31 mouse cellular contexts compared by ENCODE assay signal in genomic region chr1:131092846-131093245, GRCm38 (mm10). TPM values are rescaled to one million over a fixed set of nuclear protein-coding genes. Genes with fewer than 3 reads are reported as not detected.
DNase-seq lines count a peak whose midpoint lies in the region; ATAC-seq lines count a peak whose summit lies in the region.
"Had no signal": no experiment of that assay in that cellular context is flagged by ENCODE, and none has a peak within 500 bp of the region (broad histone marks: within the 10 kb centered on the region; RNA-seq: fewer than 3 reads in every experiment).

No protein-coding gene starts in this region.

- no peaks in the 10 kb centered on the region for H3K9me3 ChIP-seq in heart, embryonic 10.5 days
- no peaks in the 10 kb centered on the region for H3K9me3 ChIP-seq in heart, embryonic 15.5 days (replicated peaks)
- H3K9me3 ChIP-seq: embryonic facial prominence, embryonic 12.5 days; hindbrain, embryonic 10.5 days; hindbrain, embryonic 15.5 days; liver, embryonic 15.5 days; lung, embryonic 15.5 days; midbrain, embryonic 12.5 days; neural tube, embryonic 12.5 days had no signal

- DNase-seq in heart, embryonic 10.5 days (ENCODE audit: low spot score), result no peak
- DNase-seq in heart, adult 9 months (ENCODE audit: low spot score in 2 of 2), result no peak
- DNase-seq in heart, postnatal 25 days (ENCODE audit: low spot score), result no peak
- peak; percentile 39 to 54 for DNase-seq in kidney, postnatal 36 days
- DNase-seq in kidney, postnatal 10 days, result no peak
- no peak for DNase-seq in right cerebral cortex, adult 2 months (ENCODE audit: low spot score in 2 of 2)
- DNase-seq: adrenal gland, postnatal 10 days; cerebellum, adult 11-12 months; cerebellum, adult 9-11 months; embryo, embryonic 11 days; gastrocnemius, postnatal 36 days; kidney, adult 11 months; liver; right cerebral cortex, adult 18-20 months; right cerebral cortex, postnatal 4 days; thymus, adult 2 months; thymus, postnatal 36 days had no signal

- intact Hi-C loops in heart, postnatal 25 days (cut with DNase I), result no loop called here

- H3K27ac ChIP-seq in heart, embryonic 10.5 days, result peak overlapping the region; percentile 12; the same call in 1 of the 2 replicates
- H3K27ac ChIP-seq in heart, embryonic 15.5 days, result peak overlapping the region; percentile 95
- H3K27ac ChIP-seq: embryonic facial prominence, embryonic 12.5 days; hindbrain, embryonic 10.5 days; hindbrain, embryonic 15.5 days; kidney, postnatal 0 days; liver, embryonic 15.5 days; lung, embryonic 15.5 days; midbrain, embryonic 12.5 days; neural tube, embryonic 12.5 days; stomach, postnatal 0 days had no signal

- no peaks in the 10 kb centered on the region for H3K27me3 ChIP-seq in heart, embryonic 10.5 days (ENCODE audit: insufficient read depth, poor library complexity, severe bottlenecking)
- no peaks in the 10 kb centered on the region for H3K27me3 ChIP-seq in heart, embryonic 15.5 days
- H3K27me3 ChIP-seq: embryonic facial prominence, embryonic 12.5 days; hindbrain, embryonic 15.5 days; lung, embryonic 15.5 days; midbrain, embryonic 12.5 days; neural tube, embryonic 12.5 days; Patski had no signal

- peaks cover 82% of the 10 kb centered on the region for H3K4me1 ChIP-seq in heart, embryonic 10.5 days
- peaks cover 81% of the 10 kb centered on the region for H3K4me1 ChIP-seq in heart, embryonic 15.5 days (replicated peaks)

- ATAC-seq in heart, embryonic 15.5 days (replicated peaks; ENCODE audit: insufficient number of reproducible peaks, insufficient read depth, low FRiP score, low read depth), result no peak
- ATAC-seq: forebrain, embryonic 14.5 days; inflammation-experienced regulatory T-cells, adult 6 months; Patski had no signal

- H3K36me3 ChIP-seq in heart, embryonic 10.5 days, result 0 out of 2 replicates have a peak, but pooled peaks cover 2% of the 10 kb centered on the region
- H3K36me3 ChIP-seq in heart, embryonic 15.5 days, result no peaks in the 10 kb centered on the region
- H3K36me3 ChIP-seq: embryonic facial prominence, embryonic 12.5 days; hindbrain, embryonic 15.5 days; liver, embryonic 15.5 days; lung, embryonic 15.5 days; midbrain, embryonic 12.5 days; neural tube, embryonic 12.5 days had no signal

- no peak overlapping the region for H3K9ac ChIP-seq in heart, embryonic 15.5 days
- H3K9ac ChIP-seq: embryonic facial prominence, embryonic 12.5 days; hindbrain, embryonic 15.5 days; liver, embryonic 15.5 days; lung, embryonic 15.5 days; midbrain, embryonic 12.5 days; neural tube, embryonic 12.5 days had no signal

- no peak overlapping the region for H3K4me3 ChIP-seq in heart, embryonic 10.5 days
- H3K4me3 ChIP-seq in heart, embryonic 15.5 days, result no peak overlapping the region
- H3K4me3 ChIP-seq: embryonic facial prominence, embryonic 12.5 days; hindbrain, embryonic 10.5 days; hindbrain, embryonic 15.5 days; liver, embryonic 15.5 days; lung, embryonic 15.5 days; midbrain, embryonic 12.5 days; myocyte; neural tube, embryonic 12.5 days had no signal

- H3K4me2 ChIP-seq in heart, embryonic 15.5 days, result 0 out of 2 replicates have a peak overlapping the region, but pooled peaks have one; percentile 7
- H3K4me2 ChIP-seq: embryonic facial prominence, embryonic 12.5 days; hindbrain, embryonic 15.5 days; liver, embryonic 15.5 days; lung, embryonic 15.5 days; midbrain, embryonic 12.5 days; neural tube, embryonic 12.5 days had no signal

- 89% methylated on average over 3 of the region's 3 CpGs for WGBS in heart, embryonic 10.5 days
- 85% methylated on average over 3 of the region's 3 CpGs for WGBS in heart, embryonic 15.5 days

RNA-seq across cellular contexts. Expression of gene Mapkapk2, which starts 4.8 kb away (rescaled TPM):
- polyA plus RNA-seq in heart, embryonic 10.5 days (2016; fragmentation: Nextera tagmentation; extraction: Ambion mirVana), result 59.2 and 60.3 TPM in 2 replicates
- polyA plus RNA-seq in heart, embryonic 15.5 days (2015; fragmentation: Nextera tagmentation; extraction: Ambion mirVana), result 57.5 and 69.4 TPM in 2 replicates
- total RNA-seq in heart, postnatal 25 days (2021), result 100 to 1,000 TPM; 264 to 283 TPM

RNA-seq across cellular contexts. Expression of gene Dyrk3, which starts 45.3 kb away (rescaled TPM):
- 3.1 and 3.9 TPM in 2 replicates for polyA plus RNA-seq in heart, embryonic 10.5 days (2016; fragmentation: Nextera tagmentation; extraction: Ambion mirVana)
- 1.7 and 2.5 TPM in 2 replicates for polyA plus RNA-seq in heart, embryonic 15.5 days (2015; fragmentation: Nextera tagmentation; extraction: Ambion mirVana)
- under 1 TPM; 0.25 to 0.29 TPM for total RNA-seq in heart, postnatal 25 days (2021)
- total RNA-seq: gastrocnemius, postnatal 36 days had no signal

Comparison
In these comparisons a context has a peak if more than half of its experiments do, and no peak if none do; other contexts are left out.
1. DNase-seq: peak in kidney, postnatal 36 days (2 of 2); none in heart, embryonic 10.5 days (single experiment), heart, adult 9 months (0 of 2), heart, postnatal 25 days (single experiment), kidney, postnatal 10 days (single experiment) and right cerebral cortex, adult 2 months (0 of 2).